ENCODE assay signal across 20 mouse cellular contexts in genomic region chr10:21680789-21681188, GRCm38 (mm10).
DNase-seq lines count a peak whose midpoint lies in the region; ATAC-seq lines count a peak whose summit lies in the region.
"Had no signal": no experiment of that assay in that cellular context is flagged by ENCODE, and none has a peak within 500 bp of the region (broad histone marks: within the 10 kb centered on the region; RNA-seq: fewer than 3 reads in every experiment).

No protein-coding gene starts in this region.

- peaks cover 24% of the 10 kb centered on the region for H3K4me1 ChIP-seq in forebrain, embryonic 10.5 days
- H3K4me1 ChIP-seq in hindbrain, embryonic 11.5 days (replicated peaks; ENCODE audit: control insufficient read depth, insufficient read depth, low read length), result no peaks in the 10 kb centered on the region
- peaks cover 12% of the 10 kb centered on the region for H3K4me1 ChIP-seq in midbrain, embryonic 12.5 days

- peaks cover 7% of the 10 kb centered on the region for H3K27me3 ChIP-seq in forebrain, embryonic 10.5 days (ENCODE audit: poor library complexity, severe bottlenecking)
- H3K27me3 ChIP-seq in hindbrain, embryonic 11.5 days (ENCODE audit: control insufficient read depth, insufficient read depth, low read length), result no peaks in the 10 kb centered on the region
- H3K27me3 ChIP-seq in midbrain, embryonic 12.5 days, result no peaks in the 10 kb centered on the region
- H3K27me3 ChIP-seq: liver, embryonic 12.5 days had no signal

- ATAC-seq in hindbrain, embryonic 11.5 days (ENCODE audit: low FRiP score), result no peak; the same call in 1 of the 2 replicates
- peak; percentile 60; the same call in 1 of the 2 replicates for ATAC-seq in midbrain, embryonic 12.5 days (ENCODE audit: low FRiP score, low read depth)
- no peak for ATAC-seq in activated CD4-positive, CD25-positive, alpha-beta regulatory T cell, adult 4 months
- ATAC-seq: liver, embryonic 12.5 days; lung, postnatal 0 days had no signal

- H3K4me2 ChIP-seq in hindbrain, embryonic 11.5 days (replicated peaks; ENCODE audit: low read depth, low read length), result no peak overlapping the region
- H3K4me2 ChIP-seq in midbrain, embryonic 12.5 days (replicated peaks), result no peak overlapping the region
- H3K4me2 ChIP-seq: liver, embryonic 12.5 days had no signal

- DNase-seq in brain, adult 2 months (ENCODE audit: low read depth, low spot score), result peak; percentile 66
- no peak for DNase-seq in forebrain, embryonic 10.5 days (ENCODE audit: extremely low spot score, low spot score)
- DNase-seq in hindbrain, embryonic 11.5 days (ENCODE audit: low spot score), result peak; percentile 25
- DNase-seq in urinary bladder, adult 2 months (ENCODE audit: low spot score), result no peak
- DNase-seq in lung, postnatal 4 days, result no peak
- no peak for DNase-seq in gastrocnemius, postnatal 4 days (ENCODE audit: low spot score in 2 of 2)
- DNase-seq: adrenal gland, postnatal 10 days; cerebellum, adult 9-11 months; gastrocnemius, postnatal 10 days; heart, postnatal 4 days; kidney, adult 11 months; kidney, postnatal 10 days; right cerebral cortex, adult 18-20 months; thymus, postnatal 25 days had no signal

- H3K36me3 ChIP-seq in forebrain, embryonic 10.5 days (replicated peaks), result no peaks in the 10 kb centered on the region
- H3K36me3 ChIP-seq in hindbrain, embryonic 11.5 days (ENCODE audit: control insufficient read depth, insufficient read depth, low read length), result no peaks in the 10 kb centered on the region
- no peaks in the 10 kb centered on the region for H3K36me3 ChIP-seq in midbrain, embryonic 12.5 days
- H3K36me3 ChIP-seq: G1E; liver, embryonic 12.5 days had no signal

- 46% methylated on average over 4 of the region's 4 CpGs for WGBS in forebrain, embryonic 10.5 days
- WGBS in hindbrain, embryonic 11.5 days, result 31% methylated on average over 4 of the region's 4 CpGs
- 20% methylated on average over 4 of the region's 4 CpGs for WGBS in midbrain, embryonic 12.5 days

- H3K27ac ChIP-seq in forebrain, embryonic 10.5 days, result peak overlapping the region; percentile 35; the same call in 1 of the 2 replicates
- no peak overlapping the region for H3K27ac ChIP-seq in hindbrain, embryonic 11.5 days (ENCODE audit: low read depth, low read length)
- no peak overlapping the region for H3K27ac ChIP-seq in midbrain, embryonic 12.5 days (replicated peaks)
- H3K27ac ChIP-seq: liver, embryonic 12.5 days; stomach, postnatal 0 days had no signal

- H3K9ac ChIP-seq in hindbrain, embryonic 11.5 days (ENCODE audit: low read depth, low read length), result no peak overlapping the region
- no peak overlapping the region for H3K9ac ChIP-seq in midbrain, embryonic 12.5 days (replicated peaks)
- H3K9ac ChIP-seq: liver, embryonic 12.5 days had no signal

- no peaks in the 10 kb centered on the region for H3K9me3 ChIP-seq in forebrain, embryonic 10.5 days
- no peaks in the 10 kb centered on the region for H3K9me3 ChIP-seq in hindbrain, embryonic 11.5 days (ENCODE audit: control insufficient read depth, low read length)
- no peaks in the 10 kb centered on the region for H3K9me3 ChIP-seq in midbrain, embryonic 12.5 days
- H3K9me3 ChIP-seq: G1E; liver, embryonic 12.5 days had no signal

- H3K4me3 ChIP-seq in forebrain, embryonic 10.5 days, result no peak overlapping the region
- H3K4me3 ChIP-seq in hindbrain, embryonic 11.5 days (ENCODE audit: low read depth, low read length), result no peak overlapping the region
- no peak overlapping the region for H3K4me3 ChIP-seq in midbrain, embryonic 12.5 days
- H3K4me3 ChIP-seq: liver, embryonic 12.5 days had no signal

Comparison
In these comparisons a context has a peak if more than half of its experiments do, and no peak if none do; other contexts are left out.
1. DNase-seq: peak in brain, adult 2 months (single experiment) and hindbrain, embryonic 11.5 days (single experiment); none in forebrain, embryonic 10.5 days (single experiment), urinary bladder, adult 2 months (single experiment), lung, postnatal 4 days (0 of 2) and gastrocnemius, postnatal 4 days (0 of 2).